Mouse (Mus musculus): ENCODE data around the gene Lrrc19.

GRCm38 (mm10) chr4:94602496-94603030, 47.4 kb downstream of the Lrrc19 start:
- no peak for TF ChIP-seq CTCF (IDR thresholded peaks at IDR 0.05; ENCODE audit: low read depth)
- no peak for TF ChIP-seq EP300 (optimal IDR thresholded peaks at IDR 0.05)
